Mouse (Mus musculus) liver, postnatal 0 days (tissue): ENCODE measurements around the gene Syt3.

Experiments used
- CTCF ChIP-seq: sonication (generic); IDR thresholded peaks from 2 replicates; pipeline ENCODE4 v1.5.1; 2016; ENCODE audit warnings: antibody characterized with exemption, low read depth
- EP300 ChIP-seq: IDR thresholded peaks from 2 replicates; pipeline ENCODE4 v1.6.1; 2016; ENCODE audit warnings: antibody characterized with exemption, low read depth, mild to moderate bottlenecking

DNA sequence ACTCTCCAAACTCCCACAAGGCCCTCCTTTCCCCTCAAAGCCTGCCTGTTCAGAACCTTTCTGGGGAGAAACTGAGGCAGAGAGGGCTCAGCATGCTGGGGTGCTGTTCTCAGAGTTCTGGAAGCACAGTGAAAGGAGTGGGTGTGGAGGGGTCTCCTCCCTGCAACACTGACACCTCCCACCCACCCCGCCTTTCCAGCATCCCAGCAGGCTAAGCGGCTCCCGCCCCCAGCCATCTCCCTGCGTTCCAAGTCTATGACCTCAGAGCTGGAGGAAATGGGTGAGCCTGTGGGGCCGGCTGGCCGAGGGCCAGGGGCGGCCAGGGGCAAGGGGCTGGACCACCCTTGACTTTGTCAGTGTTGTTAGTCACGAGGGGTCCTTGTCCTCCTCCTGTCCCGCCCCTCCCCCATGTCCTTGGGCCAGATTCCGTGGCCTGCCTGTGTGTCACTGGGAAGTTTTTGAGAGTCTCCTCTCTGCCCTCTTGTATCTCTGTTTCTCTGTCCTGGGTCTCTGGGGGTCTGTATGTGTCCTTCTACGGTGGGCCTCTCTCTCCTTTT lies 40.4 kb upstream of the Syt3 start:
- TF ChIP-seq CTCF, result no peak
- no peak for TF ChIP-seq EP300
